Mouse (Mus musculus) C3H10T1/2 (cell line): ENCODE data around the gene Zfp68. TPM values are rescaled to one million over a fixed set of nuclear protein-coding genes. Genes with fewer than 3 reads are reported as not detected.

ENCODE experiments used
- polyA plus RNA-seq, 2 experiments: library from polyadenylated mRNA; unstranded; fragments of >200 nt; fragmentation: generic; extraction: Trizol; gene quantifications; one replicate each; pipeline ENCODE4 v1.2.1; 2012; ENCODE audit warnings: missing spikeins in 2 of 2

Zfp68 gene
- 1 to 10 TPM in 1 of 2 experiments, under 1 TPM in 1; 0.29 to 4.8 TPM for polyA plus RNA-seq

DNA sequence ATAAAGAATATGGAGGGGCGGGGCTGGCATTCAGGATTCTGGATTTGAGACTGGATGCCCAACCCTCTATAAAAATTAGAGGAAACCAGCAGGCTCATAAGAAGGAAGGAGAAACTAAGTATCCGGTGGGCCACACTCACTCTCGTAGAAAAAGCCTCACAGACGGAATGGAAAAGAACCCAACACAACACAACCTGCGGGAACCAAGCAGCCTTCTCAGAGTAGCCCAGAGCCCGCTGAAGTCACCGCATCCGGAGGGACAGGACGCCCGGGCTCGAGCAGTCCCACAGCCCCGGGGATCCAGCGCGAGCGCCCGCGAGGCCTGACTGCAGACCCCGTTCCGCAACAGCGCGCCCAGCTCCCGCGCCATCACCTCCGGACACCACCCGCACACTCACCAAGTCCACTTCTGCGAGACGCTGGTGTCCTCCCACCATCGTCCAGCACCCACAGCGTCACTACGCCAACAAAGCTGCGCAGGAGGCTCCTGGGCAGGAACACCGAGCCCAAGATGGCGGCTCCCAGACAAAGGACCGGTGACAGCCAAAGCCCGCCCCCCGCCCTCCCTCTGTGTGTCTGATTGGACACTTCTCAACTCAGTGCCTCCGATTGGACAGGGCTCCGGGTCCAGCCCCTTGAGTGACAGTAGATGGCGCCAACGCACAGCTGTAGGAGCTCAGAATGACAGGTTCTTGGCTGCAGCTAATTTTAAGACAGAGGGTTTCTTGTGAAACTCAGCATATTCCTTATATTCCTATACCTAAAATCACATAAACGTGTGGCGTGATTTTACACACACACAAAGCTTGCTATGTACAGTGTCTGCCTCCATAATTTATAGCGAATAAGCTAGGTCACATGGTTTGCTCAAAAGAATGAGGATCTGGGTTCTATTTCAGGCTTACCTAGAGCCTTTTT is at the start of gene Zfp68:
Zfp68 (minus strand) TSS at position 551 of the 918 bp plus-strand sequence.

DNA sequence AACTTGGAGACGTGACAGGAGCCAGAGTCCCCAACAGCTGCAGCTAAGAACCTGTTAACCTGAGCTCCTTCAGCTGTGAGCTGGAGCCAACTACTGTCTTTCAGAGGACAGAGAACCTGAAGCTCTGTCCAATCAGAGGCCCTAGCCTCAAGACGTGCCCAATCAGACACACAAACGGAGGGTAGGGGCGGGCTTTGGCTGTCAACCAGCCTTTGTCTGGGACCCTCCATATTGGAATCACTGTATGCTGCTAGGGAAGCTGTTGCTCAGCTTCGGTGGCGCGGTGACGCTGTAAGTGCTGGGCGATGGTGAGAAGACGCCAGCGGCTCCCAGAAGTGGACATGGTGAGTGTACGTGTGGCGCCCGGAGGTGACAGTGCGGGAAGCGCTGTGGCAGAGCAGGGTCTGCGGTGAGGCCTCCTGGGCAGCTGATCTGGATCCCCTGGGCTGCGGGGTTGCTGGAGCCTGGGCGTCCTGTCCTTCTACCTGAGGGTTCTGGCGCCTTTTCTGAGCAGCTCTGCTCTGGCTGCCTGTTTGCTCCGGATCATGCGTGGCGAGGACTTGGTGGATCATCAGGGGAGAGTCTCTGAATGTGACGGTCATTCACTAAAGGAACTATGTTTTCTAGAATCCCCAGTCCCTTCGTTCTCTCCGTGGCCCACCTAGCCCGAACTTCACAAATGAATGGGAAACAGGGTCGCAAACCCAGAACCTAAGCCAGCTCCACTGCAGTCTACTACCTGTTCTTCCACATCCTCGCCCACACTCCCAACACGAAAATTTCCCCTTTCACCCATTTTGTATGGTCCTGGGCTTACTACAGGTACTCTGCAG is 3.3 kb upstream of the Zfp68 start, which contains the start of gene A430033K04Rik:
A430033K04Rik (plus strand) TSS at position 215 of the 833 bp plus-strand sequence.

DNA sequence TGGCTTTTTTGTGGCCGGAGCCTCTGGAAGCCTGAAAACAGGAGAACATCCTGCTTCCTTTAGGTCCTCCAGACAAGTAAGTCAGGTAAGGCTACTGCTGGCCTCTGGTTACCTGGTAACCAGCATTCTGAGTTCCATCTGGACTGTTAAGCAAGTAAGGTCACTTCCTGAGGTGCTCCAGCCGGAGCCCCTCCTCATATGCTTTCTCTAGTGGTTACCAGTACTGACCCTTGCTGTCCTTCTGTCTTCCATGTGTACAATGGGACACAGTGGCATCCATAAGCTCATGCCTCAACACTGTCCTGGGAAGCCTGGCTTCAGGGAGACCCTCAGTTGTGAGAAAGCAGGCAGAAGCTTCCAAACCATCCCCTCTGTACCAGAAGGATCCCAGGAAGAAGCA is 54.9 kb downstream of the Zfp68 start, which contains the start of gene 1700123K08Rik:
1700123K08Rik (minus strand) TSS at position 101 of the 400 bp plus-strand sequence.

Other genes starting within 250 kb of the Zfp68 start
- 1 to 10 TPM in 1 of 2 experiments, under 1 TPM in 1; 0.09 to 2.4 TPM for gene Zfp157, start 178.3 kb downstream of the Zfp68 start, polyA plus RNA-seq
- not detected for gene 1700123K08Rik, start 55.0 kb downstream of the Zfp68 start, polyA plus RNA-seq
- gene A430033K04Rik, start 3.1 kb upstream of the Zfp68 start, polyA plus RNA-seq, result 1 to 10 TPM in 1 of 2 experiments, under 1 TPM in 1; 0.11 to 2.7 TPM
- gene Fam20c, start 134.8 kb upstream of the Zfp68 start, polyA plus RNA-seq, result 10 to 100 TPM in 1 of 2 experiments, 1 to 10 TPM in 1; 8.0 to 31.7 TPM
- gene Gm5294, start 200.3 kb upstream of the Zfp68 start, polyA plus RNA-seq, result not detected